Mouse (Mus musculus) embryo, embryonic 11 days (tissue): ENCODE results near the gene Anks3.
A peak's percentile ranks its signal among the peaks of the same experiment; 100 is the strongest.

ENCODE experiments used
- DNase-seq: peaks from one replicate; pipeline ENCODE4 v3.0.0-alpha.2; 2015

The Anks3 gene

DNA sequence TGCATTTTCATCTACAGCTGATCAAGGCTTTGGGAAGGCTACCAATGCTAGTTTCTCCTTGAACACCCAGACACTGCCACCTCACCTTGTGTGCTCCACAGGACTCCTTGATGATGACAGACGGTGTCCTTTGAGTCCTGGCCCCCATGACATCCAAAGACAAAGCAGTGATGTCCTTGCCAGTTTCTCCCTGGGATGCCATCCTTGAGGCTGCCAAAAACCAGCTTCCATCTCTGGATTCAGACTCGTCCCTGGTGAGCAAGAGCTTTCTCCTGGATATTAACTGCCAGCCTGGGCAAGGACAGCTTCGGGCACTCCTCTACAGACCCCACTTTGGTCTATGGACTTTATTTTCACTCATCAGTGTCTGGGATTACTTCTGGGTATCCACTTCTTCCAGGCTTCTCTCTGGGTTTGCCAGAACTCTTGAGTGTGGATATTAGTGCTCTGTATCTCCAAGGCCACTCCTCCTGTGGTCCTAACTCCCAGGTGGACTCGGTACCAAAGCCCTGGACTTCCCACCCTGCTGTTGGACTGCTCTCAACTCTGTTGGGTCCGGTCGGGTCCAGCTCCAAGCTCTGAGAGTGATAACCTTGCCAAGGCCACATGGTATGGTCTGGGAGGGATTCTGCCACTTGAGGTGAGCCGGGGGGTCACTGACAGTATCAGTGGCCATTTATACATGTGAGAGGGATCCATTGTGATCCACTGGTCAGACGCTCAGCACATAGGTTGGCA, 1.6 kb upstream of the Anks3 start:
- no peak for DNase-seq

DNA sequence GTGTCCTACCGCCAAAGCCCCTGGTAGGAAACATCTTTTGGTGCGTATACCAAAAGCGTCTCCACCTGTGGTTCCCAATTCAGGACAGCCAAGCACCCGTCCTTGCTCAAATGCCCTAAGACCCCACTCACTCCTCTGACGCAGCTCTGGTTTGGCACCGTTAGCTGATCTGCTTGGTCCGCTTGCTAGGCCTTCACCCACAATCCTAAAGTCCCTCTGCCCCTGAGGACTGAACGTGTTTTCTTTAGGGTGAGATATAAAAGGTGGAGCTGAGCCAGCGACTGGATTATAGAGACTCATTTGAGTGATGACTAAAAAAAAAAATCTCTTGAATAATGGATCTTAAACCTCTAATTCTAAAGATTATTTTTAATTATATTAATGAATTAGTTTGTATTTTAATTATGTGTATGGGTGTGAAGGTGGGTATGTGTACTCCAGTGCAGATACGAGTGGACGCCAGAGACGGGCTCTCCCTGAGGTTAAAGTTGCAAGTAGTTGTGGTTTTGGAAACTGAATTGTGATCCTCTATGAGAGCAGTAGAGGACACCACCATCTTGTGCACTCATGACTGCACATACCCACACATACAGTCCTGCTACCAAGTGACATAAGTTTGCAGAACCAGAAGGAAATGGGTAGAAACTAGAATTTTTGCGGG, 856 bp upstream of the Anks3 start:
- DNase-seq: no peak

DNA sequence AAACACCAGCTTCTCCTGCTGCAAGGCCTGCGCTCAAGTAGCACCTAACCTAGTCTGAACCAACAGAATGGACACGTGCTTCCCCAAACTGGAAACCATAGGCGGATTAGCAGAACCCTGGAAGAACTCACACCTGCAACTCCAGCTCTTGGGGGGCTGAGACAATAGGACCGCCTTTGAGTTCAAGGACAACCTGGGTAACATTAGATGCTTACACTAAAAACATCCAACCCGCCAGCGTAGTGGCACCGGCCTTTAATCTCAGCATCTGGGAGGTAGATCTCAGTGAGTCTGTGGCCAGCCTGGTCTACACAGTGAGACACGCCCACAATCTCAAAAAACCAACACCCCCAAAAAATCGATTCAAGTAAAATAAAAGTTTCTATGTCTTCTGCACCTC, 659 bp downstream of the Anks3 start:
- DNase-seq: peak; percentile 6

DNA sequence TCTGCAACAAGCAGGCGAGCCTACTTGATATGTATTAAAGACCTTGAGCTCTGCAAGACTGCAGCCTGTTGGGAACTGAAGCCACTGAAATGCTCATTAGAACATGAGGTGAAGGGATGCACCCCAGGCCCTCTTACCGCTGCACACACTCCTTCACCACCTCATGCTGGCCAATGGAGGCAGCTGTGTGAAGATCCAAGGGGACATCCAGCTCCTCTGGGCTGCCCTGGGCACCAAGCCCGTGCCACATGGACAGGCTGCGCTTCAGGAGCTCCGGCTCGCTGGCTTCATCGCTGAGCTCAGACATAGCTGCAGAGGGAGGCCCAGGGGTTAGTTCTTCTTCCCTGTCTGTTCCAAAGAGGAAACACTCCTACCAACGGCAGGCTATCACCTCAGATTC, 3.7 kb downstream of the Anks3 start:
- DNase-seq: no peak

DNA sequence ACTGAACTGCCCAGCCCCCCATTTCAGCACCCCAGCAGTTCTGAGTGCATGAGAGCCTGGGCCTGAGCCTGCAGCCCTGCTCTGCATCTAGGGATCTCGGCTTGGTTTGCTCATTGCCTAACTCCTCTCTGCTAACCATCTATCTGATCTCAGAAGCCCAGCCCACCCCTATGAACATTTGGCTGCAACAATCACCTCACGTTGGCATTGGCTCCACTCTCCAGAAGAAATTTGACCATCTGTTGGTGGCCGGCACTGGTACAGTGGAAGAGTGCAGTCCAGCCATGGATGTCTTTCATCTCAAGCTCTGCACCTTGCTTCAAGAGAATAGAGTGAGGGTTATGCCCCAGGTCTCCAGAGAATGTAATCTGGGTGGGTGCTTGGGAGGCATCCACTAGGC, 6.6 kb downstream of the Anks3 start:
- no peak for DNase-seq

DNA sequence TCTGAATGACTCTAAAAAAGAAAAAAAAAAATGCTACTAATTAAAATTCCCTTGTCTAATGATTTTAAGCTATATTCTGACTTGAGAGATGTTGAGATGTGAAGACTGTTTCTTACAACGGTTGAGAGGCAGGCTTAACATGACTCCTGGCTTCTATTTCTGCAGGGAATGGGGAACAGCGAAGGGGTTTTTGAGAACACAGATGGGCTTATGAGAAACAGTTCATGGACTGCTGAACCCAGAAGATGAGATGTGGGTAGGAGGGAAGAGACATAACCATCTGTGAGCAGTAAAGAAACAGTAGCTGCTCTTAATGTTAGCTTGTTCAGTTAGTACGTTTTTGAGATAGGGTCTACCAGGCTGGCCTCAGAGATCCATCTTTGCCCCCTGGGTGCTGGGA, 7.4 kb downstream of the Anks3 start:
- no peak for DNase-seq

DNA sequence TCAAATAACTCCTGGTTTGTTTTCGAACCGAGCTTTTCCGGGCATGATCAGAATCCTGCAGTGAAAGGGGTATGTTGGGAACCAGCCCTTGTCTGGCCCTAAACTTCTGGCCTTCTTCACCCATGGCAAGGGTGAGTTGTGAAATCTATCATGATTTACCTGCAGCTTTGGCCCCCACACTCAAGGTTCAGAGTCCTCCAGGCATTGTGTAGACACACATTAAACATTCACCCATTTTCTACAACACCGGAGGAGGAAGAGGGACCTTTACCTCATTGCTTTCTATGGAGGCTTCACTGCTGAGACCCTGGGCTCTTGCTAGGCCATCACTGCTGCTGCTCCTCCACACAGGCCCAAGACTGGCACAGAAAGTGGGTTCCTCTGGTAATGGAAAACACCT, 16.6 kb downstream of the Anks3 start:
- no peak for DNase-seq

DNA sequence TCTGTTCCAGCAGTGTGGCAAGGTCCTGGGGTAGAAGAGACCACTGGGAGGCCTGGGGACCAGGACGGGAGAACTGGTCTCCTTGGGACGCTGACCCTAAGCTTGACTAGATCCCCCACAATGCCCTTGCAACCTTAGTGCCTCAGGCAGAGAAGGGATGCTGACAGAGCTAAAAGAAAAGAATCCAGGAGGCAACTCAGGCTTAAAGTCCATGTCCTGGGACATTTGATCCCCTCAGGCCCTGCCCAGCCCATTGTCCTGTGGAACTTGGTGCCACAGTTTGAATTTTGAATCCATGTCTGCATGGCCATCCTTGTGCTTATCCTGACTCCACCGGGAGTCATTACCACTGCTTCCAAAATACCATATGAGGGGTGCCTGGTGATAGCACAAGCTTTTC, 17.9 kb downstream of the Anks3 start:
- no peak for DNase-seq

DNA sequence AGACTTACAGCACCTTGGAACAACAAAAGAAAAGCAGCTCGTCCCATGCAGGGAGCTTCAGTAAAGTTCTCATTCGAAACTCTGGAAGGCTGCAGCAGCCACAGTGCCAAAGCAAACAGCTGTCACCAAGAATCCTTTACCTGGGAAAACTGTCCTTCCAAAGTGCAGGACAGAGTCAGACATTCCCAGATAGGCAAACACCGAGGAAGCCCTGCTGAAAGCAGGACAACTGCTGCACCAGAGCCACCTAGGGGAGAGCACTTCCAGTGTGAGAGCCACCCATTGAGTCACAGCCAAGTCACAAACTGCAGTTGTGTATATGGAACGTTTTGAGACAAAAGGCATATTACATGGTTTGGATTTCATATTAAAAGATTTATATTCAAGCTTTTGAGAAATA, 18.6 kb downstream of the Anks3 start:
- no peak for DNase-seq

DNA sequence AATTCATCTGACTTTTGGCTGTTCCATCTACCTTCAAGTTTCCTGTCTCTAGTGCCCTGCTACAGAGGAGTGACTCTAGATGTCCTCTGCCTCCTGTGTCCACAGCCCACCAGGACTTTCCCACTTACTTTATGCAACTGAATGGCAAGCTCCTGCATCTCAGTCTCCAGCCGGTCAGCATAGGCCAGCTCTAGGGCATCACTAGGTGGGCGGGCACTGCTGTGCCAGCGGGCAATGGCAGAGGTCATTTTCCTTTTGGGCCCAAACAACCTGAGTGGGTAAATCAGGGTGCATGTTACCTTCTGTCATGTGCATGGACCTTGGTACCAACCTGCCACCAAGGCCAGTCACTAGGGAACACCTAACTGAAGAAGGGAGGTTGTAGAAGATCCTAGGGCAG, 20.6 kb downstream of the Anks3 start:
- no peak for DNase-seq

DNA sequence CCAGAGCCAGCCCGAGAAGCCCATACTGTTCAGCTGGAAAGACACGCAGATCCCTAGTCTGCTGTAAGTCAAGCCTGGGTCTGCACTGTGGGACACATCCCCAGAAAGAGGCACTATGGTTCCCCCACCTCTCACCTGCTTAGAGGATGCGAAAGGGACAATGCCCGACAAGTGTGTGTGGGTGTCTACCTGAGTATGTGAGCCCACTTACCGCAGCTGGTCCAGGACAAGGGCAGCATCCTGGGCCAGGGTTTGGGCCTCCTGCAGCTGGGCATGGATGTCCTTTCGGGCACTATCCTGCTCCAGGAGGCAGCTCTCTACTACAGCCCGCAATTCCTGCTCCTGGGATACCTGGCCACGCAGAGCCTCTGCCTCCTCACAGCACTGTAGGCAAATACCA, 21.1 kb downstream of the Anks3 start:
- no peak for DNase-seq

DNA sequence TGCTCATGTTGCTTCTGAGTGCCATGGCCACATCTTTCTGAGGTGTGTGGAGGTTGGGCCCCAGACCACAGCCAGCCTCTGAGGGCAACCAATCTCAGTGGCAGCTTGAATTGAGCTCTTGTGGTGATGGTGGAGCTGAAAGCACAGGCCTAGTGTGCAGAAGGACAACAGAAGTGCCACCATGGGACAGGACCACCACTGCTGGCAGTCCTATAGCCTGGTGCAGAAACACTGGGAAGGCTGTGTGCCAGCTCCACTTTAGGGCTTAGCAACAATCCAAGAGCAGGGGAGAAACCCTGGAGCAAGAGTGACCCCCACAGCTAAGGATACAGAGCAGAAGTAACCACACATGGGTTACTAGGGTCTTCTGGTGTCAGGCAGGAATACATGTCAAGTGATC, 23.0 kb downstream of the Anks3 start:
- no peak for DNase-seq

DNA sequence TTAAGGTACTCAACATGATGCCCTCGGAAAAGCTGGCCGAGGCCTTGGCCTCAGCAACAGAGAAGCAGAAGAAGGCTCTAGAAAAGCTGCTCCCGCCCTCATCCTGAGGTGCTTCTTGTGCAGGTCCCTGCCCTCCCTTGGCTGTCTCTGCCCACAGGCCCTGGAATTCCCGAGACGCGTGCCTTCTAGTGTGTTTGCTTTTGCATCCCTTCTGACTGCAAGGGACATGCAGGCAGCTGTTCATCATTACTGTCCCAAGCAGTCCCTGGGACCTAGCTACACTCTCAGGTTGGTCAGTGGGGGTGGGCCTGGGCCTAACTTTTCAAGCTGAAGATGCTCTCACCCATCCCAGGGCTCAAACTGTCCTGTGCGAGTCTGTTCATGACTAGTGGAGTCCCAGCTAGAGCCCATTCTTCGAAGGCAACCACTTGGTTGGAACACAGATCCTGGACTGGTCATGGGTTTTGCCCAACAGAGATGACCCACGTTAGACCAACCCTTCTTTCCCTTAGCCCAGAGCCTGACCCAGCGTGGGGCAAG, 23.6 kb downstream of the Anks3 start:
- no peak for DNase-seq

DNA sequence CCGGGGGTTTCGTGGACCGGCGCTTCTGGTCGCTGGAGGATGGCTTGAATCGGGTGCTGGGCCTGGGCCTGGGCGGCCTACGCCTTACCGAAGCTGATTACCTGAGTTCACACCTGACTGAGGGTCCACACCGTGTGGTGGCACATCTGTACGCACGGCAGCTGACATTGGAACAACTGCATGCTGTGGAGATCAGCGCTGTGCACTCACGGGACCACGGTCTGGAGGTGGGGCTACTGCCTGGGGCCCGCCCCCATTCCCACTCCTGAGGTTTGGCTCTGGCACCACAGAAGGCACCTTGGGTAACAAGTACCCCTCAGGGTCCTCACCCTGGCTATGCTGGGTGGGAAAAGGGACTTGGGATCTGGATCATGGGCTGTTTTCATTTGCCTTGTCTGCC, 24.6 kb downstream of the Anks3 start:
- DNase-seq: peak; percentile 34

DNA sequence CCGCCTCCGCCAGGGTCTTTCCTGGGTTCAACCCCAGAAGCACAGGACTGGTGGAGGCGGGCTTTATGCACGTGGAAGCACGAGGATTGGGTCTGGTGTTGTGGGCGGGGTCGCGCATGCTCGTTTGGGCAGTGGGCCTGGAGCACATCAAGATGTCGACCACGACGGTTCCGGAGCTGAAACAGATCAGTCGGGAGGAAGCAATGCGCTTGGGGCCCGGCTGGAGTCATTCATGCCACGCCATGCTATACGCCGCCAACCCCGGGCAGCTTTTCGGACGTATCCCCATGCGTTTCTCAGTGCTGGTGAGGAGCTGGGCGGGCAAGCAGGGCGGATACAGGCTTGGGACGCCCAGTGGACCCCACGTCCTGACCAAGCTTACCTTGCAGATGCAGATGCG, 25.0 kb downstream of the Anks3 start:
- peak; percentile 96 for DNase-seq

DNA sequence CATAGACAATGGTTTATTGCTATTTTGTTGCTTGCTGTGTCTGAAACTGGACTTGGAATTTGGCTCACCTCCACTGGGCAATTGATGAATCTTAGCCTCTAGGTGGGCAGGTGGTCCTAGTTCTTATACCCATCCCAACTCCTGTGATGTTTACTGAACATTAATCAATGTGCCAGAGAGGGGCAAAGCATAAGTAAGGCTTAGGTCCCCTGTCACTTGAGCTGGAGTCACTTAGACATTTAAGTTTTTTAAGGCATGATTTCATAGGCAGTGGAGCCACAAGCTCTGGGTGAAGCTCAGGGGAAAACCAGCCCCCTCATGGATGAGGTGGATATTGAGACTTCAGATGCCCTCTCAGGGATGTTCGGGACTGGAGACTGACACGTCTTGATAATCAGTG, 25.5 kb downstream of the Anks3 start, which contains the start of gene Nudt16l1:
Gene Nudt16l1 (plus strand): TSS at position 301 of the 400 bp plus-strand sequence.
- no peak for DNase-seq

DNA sequence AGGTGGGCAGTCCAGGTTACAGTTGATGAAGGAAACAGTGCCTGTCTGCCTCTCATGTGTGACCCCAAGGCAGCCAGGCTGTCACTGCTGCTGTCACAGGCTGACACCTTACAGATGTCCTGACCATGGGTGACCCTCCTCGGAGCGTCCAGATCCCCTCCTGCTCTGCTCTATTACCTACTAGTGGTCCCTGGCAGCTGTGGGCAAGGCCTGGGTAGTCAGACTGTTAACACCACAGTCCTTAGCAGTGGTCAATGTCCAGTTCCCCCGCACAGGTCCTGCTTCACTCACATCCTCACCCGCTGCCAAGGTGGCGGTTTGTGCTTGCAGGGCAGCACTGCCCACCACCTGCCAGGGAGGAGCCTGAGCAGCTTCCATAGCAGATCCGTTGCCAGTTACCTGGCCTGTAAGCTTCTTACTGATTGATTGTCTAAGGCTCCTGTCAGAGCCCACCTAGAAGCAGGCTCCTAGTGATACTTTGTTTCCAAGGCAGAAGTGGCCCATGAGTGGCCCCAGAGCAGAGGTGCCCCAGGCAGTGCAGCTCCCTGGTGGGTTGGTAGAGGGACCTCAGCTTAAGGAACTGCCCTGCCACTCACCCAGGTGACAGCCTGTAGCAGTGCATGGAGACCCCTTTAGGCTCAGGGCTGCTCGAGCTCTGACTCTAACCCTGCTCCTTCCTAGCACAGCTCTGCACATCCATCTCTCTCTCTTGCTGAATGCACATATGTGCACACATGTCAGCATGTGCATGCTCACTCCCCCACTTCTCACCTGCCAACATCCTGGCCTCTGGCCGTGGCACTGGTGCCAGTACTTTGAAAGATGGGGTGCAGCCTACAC, 26.4 kb downstream of the Anks3 start:
- no peak for DNase-seq

DNA sequence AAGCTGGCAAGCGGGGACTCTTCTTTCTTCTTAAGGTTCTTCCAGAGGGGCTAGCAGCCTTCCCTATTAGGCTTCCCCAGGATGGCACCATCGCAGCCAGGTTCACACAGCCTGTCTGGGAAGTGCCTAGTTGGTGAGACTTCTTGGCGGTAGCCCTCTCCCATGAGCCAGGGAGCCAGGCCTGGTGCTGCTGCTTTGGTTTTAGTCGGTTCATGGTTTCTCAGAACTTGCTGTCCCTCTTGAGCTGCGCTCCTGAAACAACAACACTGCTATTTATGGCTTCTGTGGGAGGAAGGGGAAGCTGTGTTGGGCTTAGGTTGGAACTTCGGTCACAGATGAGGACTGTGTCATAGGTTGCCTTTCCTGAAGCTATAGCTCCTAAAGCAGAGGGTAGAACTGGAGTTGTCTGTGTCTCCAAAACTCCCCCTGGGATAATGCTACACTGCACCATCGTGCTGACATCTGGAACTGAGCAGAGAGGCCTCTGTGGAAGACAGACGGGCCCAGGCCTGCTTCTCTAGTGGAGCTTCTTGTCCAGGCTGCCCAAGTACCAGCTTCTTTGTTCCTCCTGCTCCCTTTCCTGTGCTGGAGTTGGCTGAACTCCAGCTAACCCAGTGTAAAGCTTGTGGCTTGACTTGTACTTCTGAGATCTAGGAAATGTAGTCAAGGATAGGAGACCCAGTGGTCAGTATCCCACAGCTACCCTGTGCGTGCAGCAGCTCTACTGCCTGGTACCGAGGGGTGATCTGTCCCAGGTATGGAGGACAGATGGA, 27.9 kb downstream of the Anks3 start:
- DNase-seq: no peak

DNA sequence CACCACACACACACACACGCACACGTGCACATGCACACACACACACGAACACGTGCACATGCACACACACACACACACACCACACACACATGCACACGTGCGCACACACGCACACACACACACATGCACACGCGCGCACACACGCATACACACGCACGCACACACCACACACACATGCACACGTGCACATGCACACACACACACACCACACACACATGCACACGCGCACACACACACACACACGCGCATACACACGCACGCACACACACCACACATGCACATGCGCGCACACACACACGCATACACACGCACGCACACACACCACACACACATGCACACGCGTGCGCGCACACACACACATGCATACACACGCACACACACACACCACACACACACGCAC, 28.6 kb downstream of the Anks3 start:
- no peak for DNase-seq

DNA sequence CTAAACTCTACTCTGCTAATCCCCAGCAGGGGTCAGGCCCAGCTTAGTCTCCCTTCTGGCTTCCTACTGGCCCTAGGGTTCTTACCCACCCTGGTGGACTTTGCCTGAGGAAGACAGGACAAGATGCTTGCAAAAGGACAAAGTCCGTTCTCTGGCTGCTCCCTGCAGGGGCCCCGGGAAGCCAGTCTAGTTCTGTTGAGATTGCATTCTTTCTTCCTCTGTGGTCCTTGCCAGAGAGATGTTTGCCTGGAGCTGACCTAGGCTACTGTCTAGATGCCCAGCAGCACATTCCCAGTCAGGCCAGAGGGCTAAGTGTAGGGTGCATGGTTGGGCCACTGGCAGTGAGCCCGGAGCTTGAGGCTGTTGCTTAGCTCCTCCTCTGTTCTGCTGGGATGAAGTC, 31.6 kb downstream of the Anks3 start:
- DNase-seq: no peak

DNA sequence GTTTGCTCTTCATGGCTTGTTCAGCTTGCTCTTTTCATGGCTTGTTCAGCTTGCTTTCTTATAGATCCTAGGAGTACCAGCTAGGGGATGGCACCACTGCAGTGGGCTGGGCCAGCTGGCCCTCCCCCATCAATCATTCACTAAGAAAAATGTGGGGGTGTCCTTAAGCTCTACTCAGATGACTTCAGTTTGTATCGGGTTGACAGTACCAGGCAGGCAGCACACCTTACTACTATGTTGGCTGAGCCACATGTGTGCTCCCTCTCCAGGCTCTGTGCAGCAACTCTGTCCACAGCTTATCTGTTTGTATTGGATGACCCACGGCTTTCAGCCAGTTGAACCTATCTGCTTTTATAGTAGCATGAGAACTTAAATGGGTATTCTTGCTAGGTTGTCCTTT, 35.5 kb downstream of the Anks3 start:
- no peak for DNase-seq

DNA sequence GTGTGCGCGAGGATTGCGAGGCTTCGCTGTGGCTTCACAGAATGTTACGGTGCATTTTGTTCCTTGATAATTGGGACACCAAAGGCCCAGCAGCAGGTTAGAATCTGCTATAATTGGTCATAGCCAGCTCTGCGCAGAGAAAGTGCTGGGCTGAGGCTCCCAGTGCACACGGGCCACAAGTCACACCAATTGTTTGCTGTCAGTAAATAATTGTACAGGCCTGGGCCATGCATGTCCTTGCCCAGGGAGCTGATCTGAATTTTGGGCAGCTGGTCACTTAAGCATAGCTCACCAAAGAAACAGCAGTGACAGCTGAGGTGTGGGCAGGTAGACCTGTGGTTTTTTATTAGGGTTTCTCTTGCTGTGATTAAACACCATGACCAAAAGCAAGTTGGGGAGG, 36.0 kb downstream of the Anks3 start:
- no peak for DNase-seq

DNA sequence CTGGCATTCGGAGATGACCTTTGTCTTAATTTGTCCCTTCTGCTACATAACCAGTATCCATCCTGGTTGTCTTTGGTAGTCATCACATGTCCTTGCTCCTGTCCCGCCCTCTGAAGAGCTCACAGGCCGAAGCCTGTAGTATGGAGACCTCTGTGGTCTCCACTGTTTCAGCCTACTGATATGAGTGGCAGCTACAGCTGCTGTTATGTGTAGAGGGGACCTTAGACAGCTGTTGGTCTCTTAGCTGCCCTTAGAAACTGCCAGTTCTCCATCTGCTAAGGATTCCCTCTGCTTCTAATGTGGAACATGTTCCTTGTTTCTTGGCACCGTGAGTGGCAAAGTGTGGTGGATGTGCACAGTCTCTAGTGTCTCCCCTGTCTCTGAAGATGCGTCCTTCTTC, 40.0 kb downstream of the Anks3 start:
- DNase-seq: no peak
